Mouse (Mus musculus) cerebellum, adult 9-11 months (tissue): Measurements from ENCODE around the gene Sun3.

ENCODE experiments used
- DNase-seq: peaks from one replicate; pipeline ENCODE4 v3.0.0; 2022

Sun3 gene

DNA sequence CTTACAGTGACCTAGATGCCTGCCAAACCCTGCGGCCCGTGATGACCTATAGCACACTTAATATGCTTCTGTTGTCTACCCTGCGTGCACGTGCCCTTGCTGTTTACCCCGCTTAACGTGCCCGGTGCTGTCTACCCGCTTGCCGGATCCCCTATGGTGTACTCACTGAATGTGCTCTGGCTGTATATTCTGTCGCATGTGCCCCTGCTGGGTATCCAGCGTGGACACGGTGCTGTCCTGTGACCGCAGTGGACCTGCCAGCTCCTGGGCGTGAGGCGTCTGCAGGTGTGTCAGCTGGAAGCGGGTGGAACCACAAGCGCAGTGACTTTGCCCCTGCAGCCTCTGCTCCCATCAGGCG is at the start of gene Sun3:
Gene Sun3 (minus strand): TSS at position 289 of the 358 bp plus-strand sequence.
- DNase-seq, result no peak

DNA sequence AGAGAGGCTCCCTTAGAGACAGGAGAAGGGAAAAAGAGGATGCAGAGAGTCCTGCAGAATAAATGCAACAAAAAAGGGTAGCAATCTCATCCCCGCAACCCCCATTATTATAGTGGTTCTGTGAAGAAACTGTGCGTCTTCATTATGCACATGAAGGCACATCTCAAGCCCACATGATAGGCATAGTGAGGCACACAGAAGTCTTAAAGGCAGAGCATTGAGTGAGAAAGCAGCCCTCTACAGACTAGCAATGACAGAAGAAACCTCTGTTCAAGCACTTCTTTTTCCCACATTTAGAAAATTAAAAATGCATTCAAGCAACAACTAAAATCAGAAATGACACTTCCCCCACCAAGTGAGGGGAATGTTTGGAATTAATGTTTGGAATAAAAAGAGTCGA is 27.7 kb upstream of the Sun3 start:
- DNase-seq, result no peak

DNA sequence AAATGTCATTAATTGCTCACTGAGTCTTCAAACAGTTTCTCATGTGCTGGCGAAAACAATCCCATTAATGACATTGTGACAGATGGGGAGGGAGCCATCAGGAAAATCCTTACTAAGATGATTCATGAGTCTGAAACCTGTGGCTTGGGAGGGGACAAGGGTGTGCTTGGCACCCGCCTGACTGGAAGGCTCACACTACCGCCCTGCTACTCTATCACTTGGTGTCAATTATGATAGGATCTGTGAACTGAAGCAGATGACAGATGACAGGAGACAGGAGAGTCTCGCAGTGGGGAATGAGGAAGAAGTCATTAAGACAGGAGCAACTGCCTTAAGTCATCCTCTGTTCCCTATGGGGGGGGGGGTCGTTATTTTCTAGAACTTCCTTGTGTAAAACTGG is 11.7 kb upstream of the Sun3 start:
- DNase-seq, result no peak

DNA sequence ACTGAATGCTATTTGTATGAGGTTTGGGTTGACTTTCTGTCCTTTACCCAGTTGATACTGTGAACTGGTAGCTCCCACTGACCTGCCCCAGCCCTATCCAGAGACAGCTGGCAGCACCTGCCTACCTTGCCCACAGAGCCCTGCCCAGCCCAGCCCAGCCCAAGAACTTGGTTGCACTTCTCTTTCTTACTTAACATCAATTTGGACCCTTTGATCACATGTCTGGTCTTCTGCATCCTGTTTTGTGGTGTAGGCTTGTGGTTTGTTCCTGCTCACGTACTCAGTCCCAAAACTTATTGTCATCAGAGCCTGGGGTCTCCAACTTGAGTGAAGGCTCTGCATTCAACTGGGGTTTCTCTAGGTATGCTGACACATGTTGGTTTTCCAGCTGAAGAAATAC is 11.2 kb upstream of the Sun3 start:
- DNase-seq, result no peak

DNA sequence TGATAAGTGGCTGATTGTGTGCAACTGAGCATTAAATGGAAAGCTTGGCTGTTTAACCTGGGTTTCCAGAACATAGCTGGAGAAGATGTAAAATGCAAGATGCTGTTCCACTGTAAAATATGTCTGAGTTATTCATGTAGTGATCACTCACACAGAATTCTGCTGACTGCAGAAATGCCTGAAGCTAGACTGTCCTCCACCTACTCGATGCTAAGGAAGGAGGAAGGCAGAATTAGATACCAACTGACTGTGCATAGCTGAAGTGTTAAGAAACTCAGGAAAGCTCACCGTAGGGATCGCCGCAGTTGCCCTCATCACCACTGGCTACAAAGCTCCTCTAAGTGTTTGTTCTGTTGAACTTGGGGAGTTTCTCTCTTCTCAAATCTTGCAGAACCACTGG is 8.9 kb upstream of the Sun3 start:
- DNase-seq, result no peak

DNA sequence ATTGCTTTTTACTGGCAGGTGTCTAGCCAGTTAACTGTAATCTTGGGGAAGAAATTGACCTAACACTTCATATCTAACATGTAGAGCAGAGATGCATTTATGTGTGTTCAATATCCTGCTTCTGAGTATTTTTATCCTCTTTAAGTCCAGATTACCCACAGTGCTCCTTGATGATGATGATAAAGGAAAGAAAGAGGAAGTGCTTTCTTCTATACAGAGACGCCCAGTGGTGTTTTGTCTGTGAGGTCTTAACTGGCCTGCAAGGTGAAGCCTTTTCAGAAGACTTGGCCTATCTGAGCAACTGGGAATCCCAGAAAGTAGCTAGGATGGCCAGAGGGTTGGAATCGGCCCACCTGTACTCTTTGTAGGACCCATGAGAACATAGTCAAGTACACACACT is 8.1 kb upstream of the Sun3 start:
- no peak for DNase-seq

DNA sequence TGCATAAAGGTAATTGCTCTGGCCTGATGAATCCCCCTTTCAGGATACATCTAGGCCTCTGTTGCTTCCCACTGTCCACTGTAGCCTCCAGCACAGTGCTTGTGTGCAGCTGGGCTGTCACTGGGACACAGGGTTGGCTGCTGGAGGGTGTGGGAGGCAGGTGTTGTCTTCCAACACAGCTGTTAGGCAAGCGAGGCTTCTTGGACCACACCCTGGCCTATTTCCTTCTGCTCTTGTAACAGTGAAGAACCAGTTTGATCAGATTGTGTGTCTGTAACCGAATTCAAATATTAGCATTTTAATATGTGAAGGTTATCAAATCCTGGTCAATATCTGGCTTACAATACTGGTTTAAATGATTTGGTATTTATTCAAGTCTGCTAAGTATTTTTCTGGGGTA is 3.1 kb upstream of the Sun3 start:
- DNase-seq, result no peak

DNA sequence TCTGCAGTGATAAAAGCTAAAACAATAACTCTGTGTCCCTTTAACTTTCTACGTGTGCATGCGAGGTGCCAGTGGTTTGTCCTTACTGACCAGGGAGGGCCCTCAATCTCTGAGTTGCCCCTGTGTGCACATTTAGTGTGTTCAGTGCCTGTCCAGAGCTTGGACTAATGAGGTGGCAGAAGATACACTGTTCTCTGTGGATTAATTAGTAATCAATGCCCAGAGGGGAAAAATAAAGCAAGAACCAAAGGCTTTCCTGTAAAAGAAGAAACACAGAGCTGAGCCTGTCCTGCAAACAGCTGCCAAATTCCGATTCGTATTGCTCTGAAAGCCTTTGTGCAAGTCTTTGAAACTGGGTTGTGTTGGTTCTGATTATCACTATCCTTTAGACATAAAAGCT is 1.4 kb upstream of the Sun3 start:
- DNase-seq, result no peak

DNA sequence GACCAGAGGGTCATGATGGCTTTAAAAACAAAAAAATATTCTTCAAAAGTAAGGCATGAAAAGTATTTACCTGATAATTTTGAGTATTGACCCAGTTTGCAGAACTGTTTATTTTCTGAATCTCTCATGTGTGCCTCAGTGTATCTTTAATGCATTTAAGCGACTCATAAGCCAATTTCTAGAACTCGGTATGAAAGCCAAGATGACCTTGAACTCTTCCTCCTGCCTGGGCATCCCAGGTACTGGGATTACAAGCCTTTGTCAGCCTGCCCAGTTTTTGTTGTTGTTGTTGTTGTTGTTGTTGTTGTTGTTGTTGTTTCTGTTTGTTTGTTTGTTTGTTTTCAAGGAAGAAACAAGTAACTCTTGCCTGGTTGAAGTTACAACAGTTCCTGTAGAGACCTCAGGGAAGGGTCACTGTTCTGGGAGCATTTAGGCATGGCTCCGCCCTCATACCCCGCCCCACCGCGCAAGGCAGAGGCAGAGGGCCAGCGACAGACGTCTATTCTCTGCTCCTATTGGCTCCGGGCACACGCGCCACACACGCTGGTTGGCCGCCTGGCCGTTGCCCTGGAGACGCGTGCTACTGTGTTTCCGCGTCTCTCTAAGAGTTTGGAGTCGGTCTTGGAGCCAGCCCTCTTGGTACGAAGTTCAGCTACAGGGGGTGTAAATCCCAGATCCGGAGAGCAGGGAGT is 634 bp downstream of the Sun3 start, which contains the start of gene Gm11992:
Gene Gm11992 (plus strand): TSS at position 584 of the 692 bp plus-strand sequence.
- peak; percentile 36 for DNase-seq

DNA sequence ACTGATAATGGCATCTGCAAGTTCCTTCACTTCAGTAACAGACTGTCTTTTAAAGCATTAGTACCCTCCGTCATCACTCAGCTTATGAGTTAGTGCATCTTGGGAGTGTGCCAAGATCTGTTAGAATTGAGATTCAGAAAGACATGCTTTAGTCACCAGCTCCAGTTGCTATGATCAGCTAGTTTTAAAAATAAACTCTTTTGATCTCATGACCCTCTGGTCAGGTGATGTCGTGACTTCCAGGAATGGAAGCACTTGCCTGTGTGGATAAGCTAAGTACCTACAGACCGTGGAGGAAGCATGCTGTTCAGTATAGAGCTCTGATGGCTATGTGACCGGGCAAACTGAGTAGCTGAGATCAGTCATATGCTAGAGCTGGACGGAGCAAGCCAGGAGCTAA is 1.7 kb downstream of the Sun3 start:
- no peak for DNase-seq

DNA sequence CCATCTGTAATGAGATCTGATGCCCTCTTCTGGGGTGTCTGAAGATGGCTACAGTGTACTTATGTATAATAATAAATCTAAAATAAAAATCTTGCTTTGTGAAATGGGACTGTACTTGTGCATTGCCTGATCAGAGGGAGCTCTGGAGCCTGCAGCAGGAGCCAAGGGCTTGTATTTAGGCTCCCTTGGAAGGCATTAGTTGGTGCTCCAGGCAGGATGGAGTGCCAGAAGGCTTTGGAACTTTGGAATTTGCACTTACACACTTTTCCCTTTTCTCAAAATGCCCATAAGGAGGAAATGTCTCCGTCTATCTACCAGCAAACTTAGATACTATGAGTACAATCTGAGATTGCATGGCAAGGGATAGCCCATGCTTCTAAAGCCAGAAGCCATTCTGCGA is 2.2 kb downstream of the Sun3 start:
- DNase-seq, result no peak

DNA sequence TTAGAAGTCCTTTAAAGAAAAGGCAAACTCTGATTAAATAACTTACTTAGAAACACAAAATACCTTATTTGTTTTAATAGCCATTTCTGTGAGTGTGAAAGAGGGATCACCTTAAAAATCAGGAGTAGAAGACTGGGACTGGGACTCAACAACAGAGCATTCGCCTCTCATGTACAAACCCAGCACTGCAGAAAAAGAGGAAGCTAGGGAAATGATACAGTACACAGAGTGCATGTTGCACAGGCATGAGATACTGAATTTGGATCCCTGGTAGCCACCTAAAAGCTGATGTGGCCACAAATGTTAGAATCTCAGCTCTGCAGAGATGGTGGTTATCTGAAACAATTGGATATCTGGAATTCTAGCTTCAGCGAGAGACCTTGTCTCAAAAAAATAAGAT is 17.3 kb downstream of the Sun3 start:
- DNase-seq, result no peak

DNA sequence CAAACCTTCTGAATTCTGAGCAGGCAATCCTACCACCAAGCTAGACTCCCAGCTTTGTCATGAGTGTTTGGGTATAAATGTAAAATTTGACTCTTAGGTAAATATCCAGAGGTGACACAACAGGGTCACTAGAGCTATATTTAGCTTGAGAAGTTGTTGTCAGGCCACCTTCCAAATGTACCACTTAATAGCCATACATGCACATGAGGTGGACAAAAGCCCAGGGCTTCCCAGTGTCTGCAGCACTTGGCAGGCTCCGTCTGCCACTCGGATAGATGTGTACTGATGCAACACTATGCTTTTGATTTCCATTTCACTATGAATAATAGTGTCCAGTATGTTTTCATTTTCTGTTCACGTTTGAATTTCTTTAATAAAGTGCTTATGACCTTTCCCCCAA is 23.6 kb downstream of the Sun3 start:
- no peak for DNase-seq

DNA sequence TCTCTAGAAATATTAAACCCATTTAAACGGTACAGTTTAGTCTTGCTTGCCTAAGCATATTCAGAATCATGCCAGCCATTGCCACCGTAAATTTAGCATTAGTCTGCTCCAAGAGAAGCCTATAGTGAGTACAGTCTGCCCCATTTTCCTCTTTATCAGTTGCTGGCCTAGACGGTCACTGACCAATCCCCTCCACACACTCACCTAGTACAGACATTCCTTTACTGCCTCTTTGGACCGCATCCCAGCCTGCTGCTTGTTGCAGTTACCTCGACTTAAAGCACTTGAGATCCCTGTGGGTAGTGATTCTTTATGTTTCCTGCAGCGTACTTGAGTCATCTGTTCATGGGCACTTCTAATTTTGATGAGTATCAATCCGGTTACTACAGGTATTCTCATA is 24.0 kb downstream of the Sun3 start:
- no peak for DNase-seq

DNA sequence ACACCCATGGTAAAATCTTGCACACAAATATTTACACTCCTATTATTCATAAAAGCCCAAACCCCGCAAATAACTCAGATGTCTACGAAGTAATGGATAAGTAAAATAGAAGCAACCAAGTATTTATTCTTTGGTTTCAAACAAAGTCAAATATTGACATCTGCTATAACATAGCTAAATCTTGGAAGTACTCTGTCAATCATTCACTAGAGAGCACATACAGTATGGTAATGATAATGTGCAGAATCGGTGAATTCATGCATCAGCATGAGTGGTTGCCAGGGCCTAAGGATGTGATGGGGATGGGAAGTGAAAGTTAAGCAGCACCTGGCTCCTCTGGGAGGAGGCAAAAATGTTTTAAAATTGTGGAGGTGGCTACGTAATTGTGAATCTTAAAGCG is 28.6 kb downstream of the Sun3 start:
- DNase-seq, result no peak

DNA sequence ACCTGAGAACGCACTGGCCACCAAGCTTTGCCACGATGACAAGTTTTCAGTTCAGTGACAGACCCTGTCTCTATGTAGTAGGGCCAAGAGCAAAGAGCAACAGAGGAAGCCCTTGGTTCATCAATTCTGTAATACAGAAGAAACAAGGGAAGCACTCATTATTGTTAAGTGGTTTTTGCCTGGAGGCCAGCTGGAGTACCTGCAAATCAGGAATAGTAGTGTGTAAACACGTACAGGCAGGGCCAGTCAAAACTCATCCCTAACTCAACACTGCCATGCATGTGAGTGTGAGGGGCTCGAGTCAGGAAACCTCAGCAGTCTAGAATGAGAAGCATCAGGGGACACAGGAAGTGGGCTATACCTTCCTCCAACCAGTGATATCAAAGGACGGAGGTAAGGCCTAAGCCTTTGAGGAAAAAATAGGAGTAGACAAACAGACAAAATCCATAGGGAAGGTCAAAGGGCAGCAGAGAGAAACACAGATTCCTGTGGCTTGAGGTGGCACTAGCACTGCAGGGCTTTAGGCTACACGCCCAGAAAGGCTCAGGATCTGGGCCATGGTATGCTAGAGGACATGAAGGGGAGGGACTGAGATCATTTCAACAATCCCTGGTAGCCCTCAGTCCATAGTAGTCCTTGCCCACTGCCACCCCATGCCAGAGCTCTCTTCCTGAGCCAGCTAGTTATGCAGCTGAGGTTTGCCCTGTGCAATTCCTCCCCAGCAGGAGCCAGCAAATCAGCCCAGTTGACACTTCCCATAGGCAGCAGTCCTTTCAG is 30.1 kb downstream of the Sun3 start:
- DNase-seq, result no peak

DNA sequence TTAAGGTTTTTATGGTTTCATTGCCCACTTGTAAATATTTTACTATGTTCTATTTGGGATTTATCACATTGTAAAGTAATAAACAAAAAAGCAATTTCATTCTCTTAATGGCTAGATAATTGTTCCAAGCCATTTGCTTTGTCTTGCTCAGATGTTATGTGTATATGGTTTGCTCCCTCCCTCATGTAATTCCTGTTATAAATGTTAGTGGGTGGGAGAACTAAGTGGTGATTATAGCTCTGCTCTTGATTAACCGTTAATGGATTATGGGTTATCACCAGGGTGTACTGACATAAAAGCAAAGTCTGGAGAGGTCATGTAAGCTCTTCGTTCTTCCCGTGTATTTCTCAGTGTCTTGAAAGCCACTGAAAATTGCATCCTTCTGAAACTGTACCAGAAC is 34.1 kb downstream of the Sun3 start:
- DNase-seq, result no peak

DNA sequence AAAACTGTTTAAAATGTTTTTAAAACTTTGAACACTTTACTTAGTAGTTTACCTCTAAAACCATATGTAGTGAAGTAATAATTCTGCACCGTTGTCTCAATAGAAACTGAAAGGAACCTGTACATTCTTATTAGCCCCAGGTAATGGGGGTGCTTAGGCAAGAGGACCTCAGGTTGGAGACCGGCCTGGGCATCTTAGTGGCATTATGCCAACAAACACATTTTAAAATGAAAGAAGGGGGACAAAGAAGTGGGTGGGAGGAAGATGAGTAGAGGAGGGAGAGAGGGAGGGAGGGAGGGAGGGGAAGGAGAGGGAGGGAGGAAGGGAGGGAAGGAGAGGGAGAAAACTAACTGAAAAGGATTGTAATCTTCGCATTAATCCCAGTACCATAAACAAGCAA is 37.4 kb downstream of the Sun3 start:
- DNase-seq, result peak; percentile 45

DNA sequence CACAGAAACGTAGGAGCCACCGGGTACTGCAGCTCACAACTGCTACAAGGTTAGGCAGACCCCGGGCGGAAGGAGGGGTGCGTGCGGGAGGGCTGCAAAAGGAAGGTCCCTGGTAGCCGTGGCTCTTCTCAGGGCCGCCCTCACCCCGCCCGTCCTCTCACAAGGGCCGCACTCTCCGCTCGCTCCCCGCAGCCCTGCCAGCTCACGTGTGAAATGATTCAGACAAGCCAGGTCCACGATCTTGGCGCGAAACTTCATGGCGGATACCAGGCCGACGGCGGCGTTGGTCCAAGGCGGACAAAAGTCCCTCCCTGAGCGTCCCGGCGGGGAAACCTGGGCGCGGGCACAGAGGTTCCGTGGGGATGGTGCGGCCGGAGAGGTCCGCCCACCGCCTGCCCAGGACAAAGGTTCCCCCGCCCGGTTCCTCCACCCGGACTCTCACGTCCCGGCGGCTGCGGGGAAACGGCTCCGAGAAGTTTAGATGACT is 37.9 kb downstream of the Sun3 start, which contains the start of gene Hus1:
Gene Hus1 (minus strand): TSS at position 339 of the 487 bp plus-strand sequence.
- DNase-seq, result peak; percentile 87

DNA sequence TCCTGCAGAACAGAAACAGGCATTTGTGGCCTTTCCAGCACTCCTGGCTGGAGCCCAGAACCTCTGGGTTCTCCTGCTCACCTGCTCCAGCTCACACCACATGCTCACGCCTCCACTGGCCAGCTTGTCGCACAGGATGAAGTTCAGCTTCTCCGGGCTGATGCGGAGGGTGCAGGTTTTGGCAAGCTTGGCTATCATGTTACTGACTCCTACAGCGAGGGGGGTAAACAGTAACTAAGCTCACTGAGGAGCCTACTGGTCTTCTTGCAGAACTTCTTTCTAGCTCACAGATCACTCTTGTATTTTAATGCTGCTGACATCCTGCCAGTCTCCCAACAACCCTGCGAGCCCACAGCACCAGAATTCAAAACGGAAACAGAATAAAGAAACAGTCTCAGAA is 38.4 kb downstream of the Sun3 start:
- DNase-seq, result peak; percentile 57

DNA sequence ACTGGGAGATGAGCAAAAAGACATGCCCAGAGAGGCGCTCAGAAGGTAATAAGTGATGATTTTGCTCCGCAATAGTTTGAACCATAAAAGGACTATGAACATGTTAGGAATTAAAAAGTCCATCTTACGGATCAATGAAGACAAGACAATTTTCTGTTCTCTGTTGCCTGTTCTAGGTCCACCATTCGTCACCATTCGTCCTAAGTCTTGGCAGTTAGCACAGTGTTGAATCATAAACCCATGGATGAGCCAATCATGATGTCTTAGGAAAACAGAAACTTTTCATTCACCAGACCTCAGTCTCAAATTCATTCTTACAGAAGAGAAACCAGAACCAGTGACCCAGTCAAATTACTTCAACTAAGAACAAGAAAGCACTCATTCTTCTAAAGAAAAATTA is 40.0 kb downstream of the Sun3 start:
- DNase-seq, result no peak

DNA sequence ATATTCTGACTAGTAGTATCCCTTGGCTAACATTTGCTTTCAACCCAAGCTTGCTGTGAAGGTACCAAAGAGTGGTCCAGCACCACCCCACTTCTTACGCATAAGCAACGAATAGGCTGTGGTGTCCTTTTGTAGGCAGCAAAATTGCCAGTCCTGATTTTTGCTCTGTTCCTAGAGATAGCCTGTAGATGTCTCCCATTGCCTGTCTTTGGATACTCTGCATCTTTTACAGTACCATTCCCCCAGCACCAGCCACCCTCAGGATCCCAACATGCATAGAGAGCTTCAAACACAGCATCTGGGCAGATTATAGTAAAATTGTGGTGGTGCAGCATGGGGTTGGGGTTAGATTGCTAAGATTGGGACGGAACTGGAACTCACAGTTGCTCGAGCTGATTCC is 60.7 kb downstream of the Sun3 start:
- no peak for DNase-seq

DNA sequence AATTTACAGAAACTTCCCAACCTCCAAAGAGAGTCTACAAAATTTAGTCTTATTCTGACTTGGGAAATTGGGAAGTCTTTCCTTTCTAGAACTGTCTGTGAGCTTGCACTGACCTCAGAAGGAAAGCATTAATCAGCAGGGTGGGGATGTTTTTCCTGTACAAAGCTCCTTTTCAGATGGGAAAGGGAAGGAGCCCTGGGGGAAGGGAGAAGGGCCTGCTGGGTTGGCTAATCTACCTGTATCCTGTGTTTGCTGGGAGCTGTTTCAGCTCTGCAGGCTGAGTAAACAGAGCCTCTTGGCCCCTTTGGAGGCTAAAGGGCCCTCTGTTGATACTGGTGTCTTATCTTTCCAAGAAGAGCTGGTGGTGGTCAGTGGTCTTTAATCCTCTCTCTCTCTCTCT is 62.7 kb downstream of the Sun3 start:
- DNase-seq, result no peak

DNA sequence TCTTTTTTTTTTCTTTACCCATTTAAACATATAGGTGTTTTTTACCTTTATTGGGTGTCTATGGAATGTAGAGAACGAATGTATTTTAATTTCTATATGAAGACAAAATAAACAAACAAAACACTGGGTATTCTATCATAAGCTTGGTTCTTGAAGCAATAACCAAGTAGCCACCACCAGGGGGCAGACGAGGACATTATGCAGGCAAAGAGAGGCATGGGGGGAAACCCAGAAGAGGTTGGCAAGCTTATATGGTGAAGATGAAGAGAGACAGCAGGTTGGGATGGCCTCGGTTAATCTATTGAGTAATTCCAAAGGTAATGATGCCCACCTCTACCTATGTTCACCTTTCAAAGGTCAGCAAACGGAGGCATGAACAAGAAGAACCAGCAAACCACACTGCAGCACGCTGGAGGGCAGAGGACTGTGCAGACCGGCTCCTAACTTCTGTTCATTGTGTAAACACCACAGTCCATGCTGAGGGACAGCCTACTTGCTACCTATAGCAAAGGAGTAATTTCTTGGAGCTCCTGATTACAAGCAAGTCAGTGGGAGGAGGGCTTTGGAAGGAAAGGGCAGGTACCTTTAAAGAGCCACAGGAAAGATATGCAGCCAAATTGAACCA is 65.4 kb downstream of the Sun3 start:
- peak; percentile 42 for DNase-seq
